Mouse (Mus musculus): Measurements from ENCODE around the gene Nek10. TPM values are rescaled to one million over a fixed set of nuclear protein-coding genes. Genes with fewer than 3 reads are reported as not detected.

Nek10 gene
- 0.48 and 0.63 TPM in 2 replicates for polyA plus RNA-seq (2021; fragmentation: Nextera tagmentation)
- long read RNA-seq, experiment 1, partial matches to known transcripts, result 0 of 2 reads
- long read RNA-seq, experiment 1, other reads (novel, unspliced or antisense), result 2 of 2 reads
- long read RNA-seq, experiment 2, partial matches to known transcripts, result 0 of 1 reads
- long read RNA-seq, experiment 2, other reads (novel, unspliced or antisense), result 1 of 1 reads

DNA sequence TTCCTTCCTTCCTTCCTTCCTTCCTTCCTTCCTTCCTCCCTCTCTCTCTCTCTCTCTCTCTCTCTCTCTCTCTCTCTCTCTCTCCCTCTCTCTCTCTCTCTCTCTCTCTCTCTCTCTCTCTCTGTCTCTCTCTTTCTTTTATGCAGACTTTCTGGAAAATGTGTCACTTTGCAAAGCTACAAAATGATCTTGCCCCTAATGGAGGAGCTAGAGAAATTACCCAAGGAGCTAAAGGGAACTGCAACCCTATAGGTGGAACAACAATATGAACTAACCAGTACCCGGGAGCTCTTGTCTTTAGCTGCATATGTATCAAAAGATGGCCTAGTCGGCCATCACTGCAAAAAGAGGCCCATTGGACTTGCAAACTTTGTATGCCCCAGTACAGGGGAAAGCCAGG is at the start of gene Nek10:
TSS of gene Nek10 (plus strand) at position 301 of the 400 bp plus-strand sequence.

Other genes starting within 250 kb of the Nek10 start
- 10.6 and 14.1 TPM in 2 replicates for gene Slc4a7, start 101.1 kb upstream of the Nek10 start, polyA plus RNA-seq (2021; fragmentation: Nextera tagmentation)

Data from layer of hippocampus, adult 6 months (tissue).